Mouse (Mus musculus) cerebellum, adult 2 months (tissue): ENCODE results near the gene Dgka.
A peak's percentile ranks its signal among the peaks of the same experiment; 100 is the strongest.

Source experiments
- CTCF ChIP-seq: fragments of 200-500 bp; IDR thresholded peaks from 2 replicates; pipeline ENCODE4 v1.5.1; 2011; ENCODE audit warnings: low read depth, mild to moderate bottlenecking, control low read depth, low read length, moderate library complexity, borderline replicate concordance; ENCODE audit not compliant: insufficient read depth
- POLR2A ChIP-seq: fragments of 200-500 bp; IDR thresholded peaks from 2 replicates; pipeline ENCODE4 v1.6.1; 2011; ENCODE audit warnings: low read length, control low read depth, borderline replicate concordance; ENCODE audit not compliant: insufficient read depth

GRCm38 (mm10) chr10:128744680-128745601 is at the start of gene Dgka:
- 0 out of 2 replicates have a peak, but pooled peaks have one; percentile 1 for TF ChIP-seq CTCF
- no peak for TF ChIP-seq POLR2A
